Mouse (Mus musculus) embryonic fibroblast, embryonic 13.5 days (primary cell): Measurements from ENCODE around the gene Smyd3.

Source experiments
- CTCF ChIP-seq: IDR thresholded peaks from 2 replicates; pipeline ENCODE4 v1.5.1; 2011; ENCODE audit warnings: mild to moderate bottlenecking, control low read depth, low read length, moderate library complexity, borderline replicate concordance; ENCODE audit not compliant: insufficient read depth
- POLR2A ChIP-seq: IDR thresholded peaks from 2 replicates; pipeline ENCODE4 v1.6.1; 2011; ENCODE audit warnings: low read depth, mild to moderate bottlenecking, control low read depth, low read length, moderate library complexity

GRCm38 (mm10) chr1:179539887-179540286 is 22.0 kb upstream of the Smyd3 start:
- TF ChIP-seq CTCF (no peak), POLR2A (no peak)
